Mouse (Mus musculus) lung, postnatal 0 days (tissue): Measurements from ENCODE around the gene Stard8. TPM values are rescaled to one million over a fixed set of nuclear protein-coding genes. Genes with fewer than 3 reads are reported as not detected.
"Not testable (repeated sequence)": the region's sequence is repeated elsewhere in the genome, so short reads cannot be mapped to it uniquely, and the experiment has no call there.

Source experiments
- ATAC-seq: fragments of 200-750 bp; cut with Nextera tagmentation; 2 replicates; pipeline ENCODE4 v1.8.0; 2017; ENCODE audit warnings: moderate library complexity
- DNase-seq: peaks from one replicate; pipeline ENCODE4 v3.0.0-alpha.2; 2016; ENCODE audit warnings: low spot score
- H3K27ac ChIP-seq: fragments of 300-500 bp; sonication (generic); 2 replicates; pipeline ENCODE4 v1.5.1; 2014; ENCODE audit warnings: antibody characterized with exemption, mild to moderate bottlenecking, low read length, mixed read lengths
- H3K27me3 ChIP-seq: fragments of 300-500 bp; sonication (generic); replicated peaks from 2 replicates; pipeline ENCODE4 v1.6.1; 2014; ENCODE audit warnings: low read length, mixed read lengths; ENCODE audit not compliant: insufficient read depth
- H3K36me3 ChIP-seq: fragments of 300-500 bp; sonication (generic); 2 replicates; pipeline ENCODE4 v1.6.1; 2014; ENCODE audit warnings: low read length, mixed read lengths; ENCODE audit not compliant: insufficient read depth
- H3K4me1 ChIP-seq: fragments of 300-500 bp; sonication (generic); 2 replicates; pipeline ENCODE4 v1.6.1; 2014; ENCODE audit warnings: antibody characterized with exemption, low read depth, low read length, mixed read lengths; ENCODE audit not compliant: insufficient read depth
- H3K4me2 ChIP-seq: fragments of 300-500 bp; sonication (generic); replicated peaks from 2 replicates; pipeline ENCODE4 v1.6.1; 2014; ENCODE audit warnings: low read depth, mild to moderate bottlenecking, low read length, moderate library complexity, mixed read lengths
- H3K4me3 ChIP-seq: fragments of 300-500 bp; sonication (generic); 2 replicates; pipeline ENCODE4 v1.5.1; 2014; ENCODE audit warnings: low read depth, low read length
- H3K9ac ChIP-seq: fragments of 300-500 bp; sonication (generic); replicated peaks from 2 replicates; pipeline ENCODE4 v1.6.1; 2014; ENCODE audit warnings: low read depth, mild to moderate bottlenecking
- H3K9me3 ChIP-seq: fragments of 300-500 bp; sonication (generic); 2 replicates; pipeline ENCODE4 v1.6.1; 2016; ENCODE audit warnings: low read length, mixed read lengths
- CTCF ChIP-seq: IDR thresholded peaks from 2 replicates; pipeline ENCODE4 v1.5.1; 2016; ENCODE audit warnings: antibody characterized with exemption, mild to moderate bottlenecking
- EP300 ChIP-seq: IDR thresholded peaks from 2 replicates; pipeline ENCODE4 v1.6.1; 2016; ENCODE audit warnings: antibody characterized with exemption, mild to moderate bottlenecking, control low read depth
- whole genome bisulfite sequencing: fragments of 180-500 bp; shearing (Covaris S2); extraction: QIAGEN DNeasy Blood & Tissue Kit; methylation state at CpG from one replicate; pipeline ENCODE4 v1.1.7; 2014; 5-methylcytosine and 5-hydroxymethylcytosine counted together
- polyA plus RNA-seq: library from polyadenylated mRNA; unstranded; fragments of >200 nt; fragmentation: Nextera tagmentation; extraction: Ambion mirVana; gene quantifications from 2 replicates; pipeline ENCODE4 v1.2.1, GENCODE M21; 2015

Gene Stard8
- polyA plus RNA-seq, 1 experiment from 2014 or later = 14.8 TPM

GRCm38 (mm10) chrX:99066550-99066949, 63.5 kb downstream of the Stard8 start:
- no peak overlapping the region for H3K4me2 ChIP-seq
- H3K27ac ChIP-seq = no peak overlapping the region
- DNase-seq (no peak), ATAC-seq (no peak)
- no peak for TF ChIP-seq CTCF
- TF ChIP-seq EP300 = no peak
- H3K36me3 ChIP-seq = 0 out of 2 replicates have a peak, but pooled peaks cover 3% of the 10 kb centered on the region
- H3K9ac ChIP-seq = no peak overlapping the region
- no peaks in the 10 kb centered on the region for H3K4me1 ChIP-seq
- no peaks in the 10 kb centered on the region for H3K27me3 ChIP-seq
- no peaks in the 10 kb centered on the region for H3K9me3 ChIP-seq
- WGBS = 78% methylated on average over 9 of the region's 9 CpGs
- no peak overlapping the region for H3K4me3 ChIP-seq

DNA sequence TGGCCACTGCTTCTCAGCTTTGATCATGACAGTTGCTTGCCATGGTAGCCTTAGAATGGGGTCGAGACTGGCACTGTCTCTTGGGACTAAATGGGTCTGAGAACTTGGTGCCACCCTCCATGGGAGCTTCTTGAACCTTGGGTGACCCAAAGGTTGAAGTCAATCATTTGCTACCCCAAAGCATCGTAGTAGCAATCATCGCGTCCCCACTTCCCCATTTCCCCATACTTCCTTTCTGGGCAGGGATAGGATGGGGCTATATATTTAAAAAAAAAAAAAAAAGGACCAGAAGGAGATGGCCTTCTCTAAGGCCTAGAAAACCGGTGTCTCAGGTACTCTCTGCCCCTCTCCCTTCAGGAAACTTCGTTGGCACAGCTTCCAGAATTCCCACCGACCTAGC, 64.2 kb downstream of the Stard8 start:
- H3K4me1 ChIP-seq = no peaks in the 10 kb centered on the region
- H3K27ac ChIP-seq = no peak overlapping the region
- no peak overlapping the region for H3K4me3 ChIP-seq
- no peaks in the 10 kb centered on the region for H3K27me3 ChIP-seq
- TF ChIP-seq CTCF = no peak
- no peak for TF ChIP-seq EP300
- no peak overlapping the region for H3K9ac ChIP-seq
- WGBS = 65% methylated on average over 7 of the region's 7 CpGs
- no peak for ATAC-seq
- 0 out of 2 replicates have a peak, but pooled peaks cover 3% of the 10 kb centered on the region for H3K36me3 ChIP-seq
- DNase-seq = no peak
- no peaks in the 10 kb centered on the region for H3K9me3 ChIP-seq
- no peak overlapping the region for H3K4me2 ChIP-seq

GRCm38 (mm10) chrX:99067671-99068151, 64.7 kb downstream of the Stard8 start:
- no peak overlapping the region for H3K4me2 ChIP-seq
- WGBS = 38% methylated on average over 6 of the region's 9 CpGs
- no peaks in the 10 kb centered on the region for H3K4me1 ChIP-seq
- no peak overlapping the region for H3K4me3 ChIP-seq
- H3K9ac ChIP-seq = no peak overlapping the region
- no peaks in the 10 kb centered on the region for H3K27me3 ChIP-seq
- 0 out of 2 replicates have a peak, but pooled peaks cover 3% of the 10 kb centered on the region for H3K36me3 ChIP-seq
- peak; percentile 72 for DNase-seq
- H3K9me3 ChIP-seq = no peaks in the 10 kb centered on the region
- peak; percentile 89 for ATAC-seq
- H3K27ac ChIP-seq = peak overlapping the region; percentile 26; the same call in 1 of the 2 replicates
- TF ChIP-seq EP300 (no peak), CTCF (peak; percentile 44)

DNA sequence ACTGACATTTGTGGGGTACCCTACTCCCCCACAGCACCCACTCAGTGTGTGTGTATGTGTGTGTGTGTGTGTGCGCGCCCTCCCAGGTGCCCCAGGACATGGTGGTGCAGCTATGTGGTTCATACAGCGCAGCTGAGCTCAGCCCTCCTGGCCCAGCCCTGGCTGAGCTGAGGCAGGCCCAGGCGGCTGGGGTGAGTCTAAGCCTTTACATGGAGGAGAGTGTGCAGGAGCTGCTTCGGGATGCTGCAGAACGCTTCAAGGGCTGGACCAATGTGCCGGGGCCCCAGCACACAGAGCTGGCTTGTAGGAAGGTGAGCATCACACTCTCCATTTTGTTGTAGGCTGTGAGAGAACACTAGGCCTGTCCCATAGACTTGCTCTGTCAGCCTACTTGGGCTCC, 68.1 kb downstream of the Stard8 start:
- 92% methylated on average over 7 of the region's 7 CpGs for WGBS
- no peaks in the 10 kb centered on the region for H3K9me3 ChIP-seq
- ATAC-seq (no peak), DNase-seq (no peak)
- H3K4me1 ChIP-seq = no peaks in the 10 kb centered on the region
- H3K36me3 ChIP-seq = 0 out of 2 replicates have a peak, but pooled peaks cover 3% of the 10 kb centered on the region
- H3K4me3 ChIP-seq = no peak overlapping the region
- H3K9ac ChIP-seq = no peak overlapping the region
- H3K27me3 ChIP-seq = no peaks in the 10 kb centered on the region
- H3K4me2 ChIP-seq = no peak overlapping the region
- no peak overlapping the region for H3K27ac ChIP-seq
- no peak for TF ChIP-seq EP300
- TF ChIP-seq CTCF = no peak

GRCm38 (mm10) chrX:99072596-99072995, 69.5 kb downstream of the Stard8 start:
- Histone ChIP-seq H3K27me3 (no peaks in the 10 kb centered on the region), H3K9ac (no peak overlapping the region), H3K4me2 (no peak overlapping the region), H3K4me3 (no peak overlapping the region), H3K4me1 (no peaks in the 10 kb centered on the region), H3K36me3 (0 out of 2 replicates have a peak, but pooled peaks cover 3% of the 10 kb centered on the region), H3K27ac (no peak overlapping the region), H3K9me3 (no peaks in the 10 kb centered on the region)
- TF ChIP-seq EP300 (no peak), CTCF (no peak)
- DNase-seq (no peak), ATAC-seq (no peak)
- WGBS = 96% methylated on average over 13 of the region's 13 CpGs

DNA sequence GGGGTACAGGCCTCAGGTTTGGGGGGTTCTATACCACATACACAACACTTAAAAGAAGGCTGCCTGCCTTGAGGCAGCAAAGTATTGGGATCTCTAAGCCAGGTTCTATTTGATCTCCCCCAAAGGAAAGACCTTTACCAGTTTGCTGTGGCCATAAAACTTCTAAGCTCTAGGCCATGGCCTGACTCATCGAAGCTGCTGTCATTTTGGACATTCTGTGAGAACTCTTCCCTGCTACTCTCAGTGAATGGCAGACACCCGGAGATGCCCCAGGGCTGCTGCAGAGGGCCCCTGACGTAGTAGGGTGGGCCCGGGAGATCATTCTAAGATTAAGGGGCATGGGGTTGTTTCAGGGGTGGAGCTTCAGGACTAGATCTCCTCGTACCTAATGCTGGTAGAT, 72.1 kb downstream of the Stard8 start:
- Histone ChIP-seq H3K9me3 (no peaks in the 10 kb centered on the region), H3K27me3 (no peaks in the 10 kb centered on the region), H3K36me3 (no peaks in the 10 kb centered on the region), H3K27ac (no peak overlapping the region), H3K9ac (no peak overlapping the region), H3K4me1 (no peaks in the 10 kb centered on the region), H3K4me3 (no peak overlapping the region), H3K4me2 (no peak overlapping the region)
- ATAC-seq (no peak), DNase-seq (no peak)
- 75% methylated on average over 5 of the region's 5 CpGs for WGBS
- TF ChIP-seq CTCF = no peak
- no peak for TF ChIP-seq EP300

- no peaks in the 10 kb centered on the region for H3K27me3 ChIP-seq
- no peak overlapping the region for H3K27ac ChIP-seq
- no peak overlapping the region for H3K9ac ChIP-seq
- no peaks in the 10 kb centered on the region for H3K36me3 ChIP-seq
- H3K4me3 ChIP-seq = no peak overlapping the region
- no peak overlapping the region for H3K4me2 ChIP-seq
- ATAC-seq (no peak), DNase-seq (no peak)
- H3K4me1 ChIP-seq = no peaks in the 10 kb centered on the region
- no peaks in the 10 kb centered on the region for H3K9me3 ChIP-seq
- 63% methylated on average over 4 of the region's 4 CpGs for WGBS
- no peak for TF ChIP-seq CTCF
- TF ChIP-seq EP300 = no peak
Measured at GRCm38 (mm10) chrX:99076460-99076859, 73.4 kb downstream of the Stard8 start.

GRCm38 (mm10) chrX:99078374-99078892, 75.4 kb downstream of the Stard8 start:
- not testable (repeated sequence) for H3K36me3 ChIP-seq, H3K9ac ChIP-seq, H3K4me3 ChIP-seq, H3K27me3 ChIP-seq, DNase-seq, H3K4me1 ChIP-seq, H3K27ac ChIP-seq, H3K9me3 ChIP-seq, H3K4me2 ChIP-seq
- peak; percentile 74 for ATAC-seq
- WGBS = 60% methylated on average over 2 of the region's 7 CpGs
